Mouse (Mus musculus): ENCODE data around the gene Slc4a7. TPM values are rescaled to one million over a fixed set of nuclear protein-coding genes. Genes with fewer than 3 reads are reported as not detected.

Gene Slc4a7
- polyA plus RNA-seq, 1 experiment from 2014 or later, result 14.0 TPM

Other genes starting within 250 kb of the Slc4a7 start
- 0.08 TPM in 1 of 2 replicates, not detected in the other for gene Nek10, start 101.1 kb downstream of the Slc4a7 start, polyA plus RNA-seq (2014; fragmentation: Nextera tagmentation; extraction: Ambion mirVana)

Data from heart, embryonic 11.5 days (tissue).